In genomic region chr7:130519096-130520048, GRCm38 (mm10) we compare ENCODE assay signal across 8 mouse cellular contexts. TPM values are rescaled to one million over a fixed set of nuclear protein-coding genes. Genes with fewer than 3 reads are reported as not detected.
DNase-seq lines count a peak whose midpoint lies in the region; ATAC-seq and TF ChIP-seq lines count a peak whose summit lies in the region.

No protein-coding gene starts in this region.

- H3K9ac ChIP-seq in embryonic facial prominence, embryonic 13.5 days, result peak overlapping the region; percentile 95
- peak overlapping the region; percentile 86 for H3K9ac ChIP-seq in limb, embryonic 12.5 days (replicated peaks)
- H3K9ac ChIP-seq in midbrain, embryonic 15.5 days, result peak overlapping the region; percentile 96

- TF ChIP-seq CTCF in kidney, adult 2 months (conservative IDR thresholded peaks at IDR 0.05; ENCODE audit: insufficient read depth, insufficient read length, low read depth, low read length), result no peak
- TF ChIP-seq CTCF in spleen, adult 2 months (IDR thresholded peaks at IDR 0.05; ENCODE audit: extremely low read depth, insufficient read depth, insufficient read length, insufficient replicate concordance), result no peak

- H3K36me3 ChIP-seq in embryonic facial prominence, embryonic 13.5 days, result peaks cover 5% of the 10 kb centered on the region; the same call in 1 of the 2 replicates
- H3K36me3 ChIP-seq in kidney, adult 2 months (ENCODE audit: control insufficient read depth, insufficient read depth, low read length), result no peaks in the 10 kb centered on the region
- peaks cover 11% of the 10 kb centered on the region; the same call in 1 of the 2 replicates for H3K36me3 ChIP-seq in limb, embryonic 12.5 days
- 0 out of 2 replicates have a peak, but pooled peaks cover 3% of the 10 kb centered on the region for H3K36me3 ChIP-seq in midbrain, embryonic 15.5 days (replicated peaks)
- H3K36me3 ChIP-seq in spleen, adult 2 months (ENCODE audit: control insufficient read depth, insufficient read depth, low read length), result no peaks in the 10 kb centered on the region

- H3K4me3 ChIP-seq in embryonic facial prominence, embryonic 13.5 days, result peak overlapping the region; percentile 90
- peak overlapping the region; percentile 87 for H3K4me3 ChIP-seq in kidney, adult 2 months (ENCODE audit: insufficient read depth, low read depth, low read length)
- H3K4me3 ChIP-seq in limb, embryonic 12.5 days (replicated peaks), result peak overlapping the region; percentile 73
- peak overlapping the region; percentile 87 for H3K4me3 ChIP-seq in midbrain, embryonic 15.5 days
- H3K4me3 ChIP-seq in spleen, adult 2 months (ENCODE audit: extremely low read depth, insufficient read depth, insufficient read length), result peak overlapping the region; percentile 96

- DNase-seq in 3134 (ENCODE audit: extremely low read depth, insufficient read length, low spot score), result peak; percentile 97
- DNase-seq in adrenal gland, postnatal 36 days, result peak; percentile 99
- peak; percentile 98 for DNase-seq in heart, adult 18-20 months
- DNase-seq in kidney, adult 2 months, result peak; percentile 98
- peak; percentile 83 to 94 for DNase-seq in spleen, adult 2 months (ENCODE audit: low read depth in 1 of 2, low spot score in 2 of 2)

- H3K4me1 ChIP-seq in embryonic facial prominence, embryonic 13.5 days, result peaks cover 18% of the 10 kb centered on the region
- peaks cover 18% of the 10 kb centered on the region; the same call in 1 of the 2 replicates for H3K4me1 ChIP-seq in kidney, adult 2 months (ENCODE audit: control insufficient read depth, insufficient read depth, low read length)
- peaks cover 16% of the 10 kb centered on the region for H3K4me1 ChIP-seq in limb, embryonic 12.5 days (replicated peaks)
- peaks cover 26% of the 10 kb centered on the region for H3K4me1 ChIP-seq in midbrain, embryonic 15.5 days
- H3K4me1 ChIP-seq in spleen, adult 2 months (ENCODE audit: control insufficient read depth, insufficient read depth, insufficient read length), result peaks cover 5% of the 10 kb centered on the region

- ATAC-seq in embryonic facial prominence, embryonic 13.5 days (ENCODE audit: insufficient number of reproducible peaks, insufficient read depth, low FRiP score, low TSS enrichment, low read depth), result peak; percentile 98
- peak; percentile 98 for ATAC-seq in limb, embryonic 12.5 days (ENCODE audit: insufficient number of reproducible peaks, insufficient read depth, low FRiP score, low TSS enrichment, low read depth)
- ATAC-seq in midbrain, embryonic 15.5 days (replicated peaks), result peak; percentile 99

- H3K27me3 ChIP-seq in embryonic facial prominence, embryonic 13.5 days, result no peaks in the 10 kb centered on the region
- no peaks in the 10 kb centered on the region for H3K27me3 ChIP-seq in kidney, adult 2 months (replicated peaks; ENCODE audit: control insufficient read depth, insufficient read depth, low read length)
- no peaks in the 10 kb centered on the region for H3K27me3 ChIP-seq in limb, embryonic 12.5 days
- H3K27me3 ChIP-seq in midbrain, embryonic 15.5 days (replicated peaks), result no peaks in the 10 kb centered on the region
- H3K27me3 ChIP-seq in spleen, adult 2 months (ENCODE audit: control insufficient read depth, insufficient read depth, low read length), result no peaks in the 10 kb centered on the region

- H3K4me2 ChIP-seq in embryonic facial prominence, embryonic 13.5 days, result peak overlapping the region; percentile 83
- peak overlapping the region; percentile 78 for H3K4me2 ChIP-seq in limb, embryonic 12.5 days
- H3K4me2 ChIP-seq in midbrain, embryonic 15.5 days, result peak overlapping the region; percentile 87

- TF ChIP-seq POLR2A in kidney, adult 2 months (IDR thresholded peaks at IDR 0.05; ENCODE audit: low read depth, low read length), result peak; percentile 44
- TF ChIP-seq POLR2A in spleen, adult 2 months (IDR thresholded peaks at IDR 0.05; ENCODE audit: low read depth, low read length), result peak; percentile 63

- H3K9me3 ChIP-seq in embryonic facial prominence, embryonic 13.5 days, result no peaks in the 10 kb centered on the region
- no peaks in the 10 kb centered on the region for H3K9me3 ChIP-seq in limb, embryonic 12.5 days
- no peaks in the 10 kb centered on the region for H3K9me3 ChIP-seq in midbrain, embryonic 15.5 days

- under 1% methylated on average over 87 of the region's 90 CpGs for WGBS in embryonic facial prominence, embryonic 13.5 days
- WGBS in kidney, adult 2 months, result under 1% methylated on average over 90 of the region's 90 CpGs
- under 1% methylated on average over 81 of the region's 90 CpGs for WGBS in limb, embryonic 12.5 days
- WGBS in midbrain, embryonic 15.5 days, result under 1% methylated on average over 89 of the region's 90 CpGs
- WGBS in spleen, adult 2 months, result under 1% methylated on average over 89 of the region's 90 CpGs

- peak overlapping the region; percentile 95 for H3K27ac ChIP-seq in embryonic facial prominence, embryonic 13.5 days
- H3K27ac ChIP-seq in kidney, adult 2 months (ENCODE audit: insufficient read depth, low read depth, low read length), result peak overlapping the region; percentile 97
- peak overlapping the region; percentile 98 for H3K27ac ChIP-seq in limb, embryonic 12.5 days
- H3K27ac ChIP-seq in midbrain, embryonic 15.5 days, result peak overlapping the region; percentile 97
- H3K27ac ChIP-seq in spleen, adult 2 months (ENCODE audit: insufficient read depth, low read length), result peak overlapping the region; percentile 78

RNA-seq across cellular contexts. Expression of gene Ate1, which starts 0.8 kb away (rescaled TPM):
- total RNA-seq in adrenal gland, postnatal 36 days (2021), result 10 to 100 TPM; 43.5 to 45.0 TPM
- 56.3 and 72.3 TPM in 2 replicates for polyA plus RNA-seq in embryonic facial prominence, embryonic 13.5 days (2015; fragmentation: Nextera tagmentation; extraction: Ambion mirVana)
- 10 to 100 TPM; 37.6 to 38.3 TPM for total RNA-seq in heart, adult 18-20 months (2021)
- polyA plus RNA-seq in kidney, adult 2 months (2012; rRNA removed), result 7.3 and 10.6 TPM in 2 replicates
- 44.4 and 50.6 TPM in 2 replicates for polyA plus RNA-seq in limb, embryonic 12.5 days (2016; fragmentation: Nextera tagmentation; extraction: Ambion mirVana)
- polyA plus RNA-seq in midbrain, embryonic 15.5 days (2015; fragmentation: Nextera tagmentation; extraction: Ambion mirVana), result 111 and 117 TPM in 2 replicates
- 4.2 and 5.3 TPM in 2 replicates for polyA plus RNA-seq in spleen, adult 2 months (2012; rRNA removed)

RNA-seq across cellular contexts. Expression of gene Nsmce4a, which starts 53.5 kb away (rescaled TPM):
- 10 to 100 TPM; 52.0 to 92.5 TPM for total RNA-seq in adrenal gland, postnatal 36 days (2021)
- 161 and 171 TPM in 2 replicates for polyA plus RNA-seq in embryonic facial prominence, embryonic 13.5 days (2015; fragmentation: Nextera tagmentation; extraction: Ambion mirVana)
- 10 to 100 TPM; 39.3 to 44.3 TPM for total RNA-seq in heart, adult 18-20 months (2021)
- 39.8 and 44.4 TPM in 2 replicates for polyA plus RNA-seq in kidney, adult 2 months (2012; rRNA removed)
- polyA plus RNA-seq in limb, embryonic 12.5 days (2016; fragmentation: Nextera tagmentation; extraction: Ambion mirVana), result 200 and 213 TPM in 2 replicates
- 79.4 and 83.9 TPM in 2 replicates for polyA plus RNA-seq in midbrain, embryonic 15.5 days (2015; fragmentation: Nextera tagmentation; extraction: Ambion mirVana)
- 43.9 and 76.0 TPM in 2 replicates for polyA plus RNA-seq in spleen, adult 2 months (2012; rRNA removed)

RNA-seq across cellular contexts. Expression of gene Tacc2, which starts 57.9 kb away (rescaled TPM):
- 10 to 100 TPM; 26.6 to 35.5 TPM for total RNA-seq in adrenal gland, postnatal 36 days (2021)
- polyA plus RNA-seq in embryonic facial prominence, embryonic 13.5 days (2015; fragmentation: Nextera tagmentation; extraction: Ambion mirVana), result 42.0 and 43.8 TPM in 2 replicates
- 100 to 1,000 TPM; 317 to 395 TPM for total RNA-seq in heart, adult 18-20 months (2021)
- polyA plus RNA-seq in kidney, adult 2 months (2012; rRNA removed), result 72.2 and 78.4 TPM in 2 replicates
- 34.8 and 41.3 TPM in 2 replicates for polyA plus RNA-seq in limb, embryonic 12.5 days (2016; fragmentation: Nextera tagmentation; extraction: Ambion mirVana)
- polyA plus RNA-seq in midbrain, embryonic 15.5 days (2015; fragmentation: Nextera tagmentation; extraction: Ambion mirVana), result 68.7 TPM in 2 replicates
- polyA plus RNA-seq in spleen, adult 2 months (2012; rRNA removed), result 4.3 and 5.5 TPM in 2 replicates

Comparison
In these comparisons a context has a peak if more than half of its experiments do, and no peak if none do; other contexts are left out.
1. Peak in every context shown above with its lines: DNase-seq, ATAC-seq, H3K4me3 ChIP-seq and H3K27ac ChIP-seq.